Mouse (Mus musculus) retina, postnatal 1 day (tissue): Measurements from ENCODE around the gene Adprh.

Source experiments
- DNase-seq: peaks from one replicate; pipeline ENCODE4 v3.0.0-alpha.2; 2012

Gene Adprh

GRCm38 (mm10) chr16:38440403-38440802 is 12.1 kb downstream of the Adprh start:
- DNase-seq, result no peak

DNA sequence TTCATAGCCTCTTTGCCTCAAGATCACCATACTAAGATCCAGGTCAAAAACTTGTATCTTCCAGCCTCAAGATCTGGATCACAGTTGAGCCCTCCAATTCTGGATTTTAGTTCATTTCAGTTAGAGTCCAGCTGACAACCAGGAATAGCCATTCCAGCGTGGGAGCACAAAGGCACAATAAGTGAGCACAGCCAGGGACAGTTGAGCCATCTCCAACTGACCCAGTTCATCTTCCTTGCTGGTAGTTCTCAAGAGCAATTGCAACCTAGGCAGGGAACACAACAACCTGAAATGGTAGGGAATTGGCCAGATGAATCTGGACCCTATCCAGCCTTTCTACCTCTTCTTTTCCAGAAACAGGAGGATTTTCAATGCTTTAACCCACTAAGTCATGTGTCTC is 13.3 kb downstream of the Adprh start:
- DNase-seq, result no peak

GRCm38 (mm10) chr16:38434295-38434795 is 18.2 kb downstream of the Adprh start:
- DNase-seq, result no peak

GRCm38 (mm10) chr16:38433514-38433913 is 19.0 kb downstream of the Adprh start:
- no peak for DNase-seq

GRCm38 (mm10) chr16:38432498-38433425 is 19.7 kb downstream of the Adprh start, which contains the start of gene Pla1a:
Gene Pla1a, minus strand, starts transcription at chr16:38433145.
- DNase-seq, result no peak

DNA sequence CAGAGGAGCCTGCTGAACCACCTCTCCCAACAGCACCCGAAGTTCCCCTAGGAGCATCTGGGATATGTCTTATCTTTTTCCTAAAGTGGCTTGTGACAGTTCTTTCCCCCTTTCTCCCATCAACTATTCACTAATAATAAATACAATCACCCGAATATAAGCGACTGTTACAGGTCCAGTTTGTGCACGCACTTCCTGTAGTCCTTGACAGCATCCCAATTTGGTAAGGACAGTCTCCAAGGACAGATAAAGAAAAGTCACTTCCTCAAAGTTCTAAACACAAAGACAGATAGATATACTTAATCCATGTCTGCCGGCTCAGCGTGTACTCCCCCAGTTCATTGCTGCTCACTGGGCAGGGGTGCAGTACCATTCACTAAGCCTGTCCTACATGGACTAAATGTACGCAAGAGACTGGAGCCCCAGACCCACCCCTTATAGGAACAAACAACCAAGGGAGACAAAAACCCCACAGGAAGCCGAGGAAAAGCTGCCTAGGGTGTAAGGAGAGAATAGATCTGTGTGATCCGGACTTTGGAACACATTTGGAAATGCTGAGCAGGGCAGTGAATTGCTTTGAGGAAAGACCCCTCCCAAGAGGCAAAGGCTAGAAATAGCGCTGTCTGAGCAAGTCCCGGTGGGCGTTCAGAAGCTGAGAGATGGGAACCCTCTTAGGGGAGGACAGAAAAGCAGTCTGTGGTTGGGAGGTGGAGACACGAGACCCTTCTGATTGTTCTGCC is 20.9 kb downstream of the Adprh start:
- no peak for DNase-seq

- no peak for DNase-seq
These were observed 26.7 kb downstream of the Adprh start for GRCm38 (mm10) chr16:38425799-38426198.

DNA sequence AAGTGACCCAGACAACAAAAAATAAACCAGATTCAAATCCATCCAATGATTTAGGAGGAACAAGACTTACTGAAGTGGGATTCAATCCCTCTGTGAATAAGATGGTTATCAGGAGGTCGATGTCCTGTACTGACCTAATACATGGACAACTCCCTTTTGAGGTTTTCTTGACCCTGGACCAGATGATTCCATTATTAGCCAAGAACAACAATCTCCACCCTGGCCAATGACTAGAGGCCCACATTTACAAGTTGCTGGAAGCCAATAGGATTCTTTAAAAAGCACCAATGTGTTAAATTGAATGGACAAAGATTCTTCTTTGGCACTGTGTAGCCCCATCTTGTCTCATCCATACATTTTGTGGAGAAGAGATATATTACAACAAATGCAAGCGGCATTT is 27.1 kb downstream of the Adprh start:
- DNase-seq, result no peak

GRCm38 (mm10) chr16:38414953-38415352 is 37.5 kb downstream of the Adprh start:
- DNase-seq, result no peak

GRCm38 (mm10) chr16:38408416-38408815 is 44.1 kb downstream of the Adprh start:
- DNase-seq, result no peak

GRCm38 (mm10) chr16:38407584-38407983 is 44.9 kb downstream of the Adprh start:
- no peak for DNase-seq

- no peak for DNase-seq
These were observed 45.8 kb downstream of the Adprh start for GRCm38 (mm10) chr16:38406708-38407107.

DNA sequence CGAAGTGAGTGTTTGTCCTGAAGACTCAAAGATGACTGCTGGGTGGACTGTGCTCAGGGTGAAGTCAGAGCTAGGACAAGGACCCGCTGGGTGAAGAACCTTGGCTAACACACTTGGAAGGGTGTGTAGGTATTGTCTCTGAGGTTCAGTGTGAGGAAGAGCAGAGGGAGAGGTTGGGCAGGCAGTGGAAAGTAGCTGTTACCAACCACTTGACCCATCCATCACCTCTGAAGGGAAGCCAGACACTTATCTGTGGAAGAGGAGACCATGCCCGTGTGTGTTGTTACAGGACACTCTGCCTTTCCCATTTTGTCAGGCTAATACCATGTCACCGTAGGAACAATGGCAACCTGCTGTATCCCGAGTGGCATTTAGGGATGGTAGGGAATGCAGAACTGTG is 46.2 kb downstream of the Adprh start:
- no peak for DNase-seq

DNA sequence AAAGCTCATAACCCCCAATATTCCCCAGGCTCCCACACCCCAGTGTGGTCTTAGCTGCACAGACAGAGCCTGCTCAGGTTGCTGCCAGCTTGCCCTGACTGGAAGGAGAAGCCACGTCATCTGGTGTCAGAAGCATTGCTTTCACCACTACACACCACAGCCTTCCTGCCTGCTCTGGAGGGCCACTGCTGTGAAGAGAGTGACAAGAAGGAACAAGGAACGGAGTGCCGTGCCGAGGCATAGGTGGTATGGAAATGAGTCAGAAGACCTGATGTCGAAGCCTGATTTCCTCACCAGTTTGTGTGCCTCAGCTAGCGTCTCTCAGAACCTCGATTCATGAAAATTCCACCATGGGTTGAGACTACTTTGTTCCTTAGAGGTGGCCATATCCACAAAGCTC is 48.9 kb downstream of the Adprh start:
- no peak for DNase-seq

GRCm38 (mm10) chr16:38401468-38401867 is 51.0 kb downstream of the Adprh start:
- DNase-seq, result no peak

GRCm38 (mm10) chr16:38400311-38400960 is 52.1 kb downstream of the Adprh start:
- DNase-seq, result no peak

DNA sequence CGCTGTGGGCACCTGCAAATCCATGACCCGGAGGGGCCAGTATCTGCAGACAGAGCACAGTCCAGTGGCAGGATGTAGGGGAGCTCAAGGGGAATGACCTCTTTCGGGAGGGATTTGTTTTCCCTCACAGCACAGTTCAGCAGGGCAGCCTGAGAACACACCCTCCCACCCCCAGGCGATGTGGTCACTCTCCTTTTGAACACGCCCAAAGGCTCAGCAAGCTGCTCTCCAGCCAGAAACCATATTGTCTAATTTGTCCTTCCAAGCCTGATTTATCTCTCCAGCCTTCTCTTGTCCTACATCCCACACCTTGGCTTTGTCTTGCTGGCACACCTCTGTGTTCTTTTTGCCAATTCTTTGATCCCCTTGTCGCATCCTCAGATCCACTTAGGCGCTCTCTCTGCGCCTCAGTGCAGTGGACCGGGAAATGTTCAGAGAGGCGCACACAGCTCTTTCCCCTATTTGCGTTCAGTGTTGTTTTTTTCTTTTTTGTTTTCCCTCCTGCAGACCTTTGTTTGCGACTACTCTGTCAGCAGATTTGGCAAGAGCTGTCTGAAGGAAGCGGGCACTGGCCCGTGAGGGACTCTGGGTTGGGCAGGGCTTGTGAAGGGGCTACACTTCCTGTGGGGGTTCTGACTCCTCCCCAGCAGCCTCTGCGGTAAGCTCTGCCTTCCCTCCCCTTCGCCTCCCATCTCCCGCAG is 52.8 kb downstream of the Adprh start:
- DNase-seq, result peak; percentile 91

GRCm38 (mm10) chr16:38399076-38399475 is 53.4 kb downstream of the Adprh start:
- no peak for DNase-seq

GRCm38 (mm10) chr16:38398266-38398665 is 54.2 kb downstream of the Adprh start:
- DNase-seq, result no peak

DNA sequence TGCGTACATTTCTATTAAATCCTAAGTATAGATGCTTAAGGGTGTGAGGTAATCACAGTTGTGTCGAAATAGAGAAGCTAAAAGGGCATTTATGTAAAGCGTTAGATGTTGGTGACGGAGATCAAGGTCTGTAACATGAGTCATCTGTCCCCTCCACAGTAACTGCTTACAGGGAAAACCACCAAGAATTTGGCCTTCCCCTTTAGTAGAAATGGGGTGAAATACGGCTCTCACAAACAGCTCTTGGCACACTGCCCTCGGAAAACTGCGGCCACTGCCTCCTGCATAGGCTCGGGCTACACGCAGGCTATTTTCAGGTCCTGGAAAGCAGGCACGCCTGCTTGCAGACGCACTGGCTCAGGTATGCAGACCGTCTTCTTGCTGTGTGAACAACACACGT is 56.3 kb downstream of the Adprh start:
- DNase-seq, result no peak

DNA sequence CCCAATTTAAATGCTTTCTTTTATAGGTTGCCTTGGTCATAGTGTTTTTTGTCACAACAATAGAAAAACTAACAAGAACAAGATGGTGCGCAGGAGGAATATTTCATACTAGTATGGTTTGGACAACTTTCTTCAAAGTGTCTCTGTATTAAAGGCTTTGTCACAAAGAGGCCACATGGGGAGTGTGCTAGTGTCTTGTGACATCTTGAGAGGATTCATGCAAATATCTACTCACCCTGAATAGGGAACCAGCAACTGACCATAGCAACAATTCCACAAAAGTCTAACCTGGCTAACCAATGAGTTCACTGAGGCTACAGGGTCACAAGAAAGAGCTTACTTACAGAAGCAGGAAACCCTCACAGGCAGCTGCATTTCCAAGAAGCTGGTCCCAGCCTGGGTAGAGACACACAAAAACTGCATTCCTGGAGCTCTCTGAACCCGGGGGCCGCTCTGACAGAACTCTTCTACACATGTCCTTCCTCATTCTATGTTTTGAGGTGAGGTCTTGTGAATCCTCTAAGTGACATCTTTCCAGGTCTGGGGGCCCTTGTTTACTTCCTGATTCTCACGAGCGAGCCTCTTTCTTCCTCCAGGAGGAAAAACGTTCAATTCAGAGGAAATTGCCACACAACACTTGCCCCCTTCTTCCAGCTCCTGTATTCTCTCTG is 57.3 kb downstream of the Adprh start:
- no peak for DNase-seq

DNA sequence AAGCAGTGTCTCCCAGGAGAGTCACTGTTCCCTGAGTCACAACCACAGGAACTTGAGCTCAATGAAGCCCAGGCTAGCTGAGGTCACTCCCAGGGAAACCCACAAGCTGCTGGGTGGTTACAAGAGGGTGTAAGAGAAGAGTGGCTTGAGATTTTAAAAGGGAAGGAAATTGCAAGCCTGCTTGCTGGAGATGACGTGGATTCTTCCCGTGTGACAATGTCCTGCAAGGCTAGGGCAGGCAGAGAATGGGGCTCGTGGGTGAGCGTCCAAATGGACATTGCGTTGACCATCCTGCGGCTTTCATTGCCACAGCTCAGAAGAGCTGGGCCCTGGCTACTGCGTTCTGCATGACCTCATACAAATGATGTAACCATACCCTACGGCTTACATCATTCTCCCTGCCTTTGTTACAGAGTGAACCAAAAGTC is 58.3 kb downstream of the Adprh start:
- DNase-seq, result no peak
